Mouse (Mus musculus) retina, postnatal 1 day (tissue): ENCODE measurements around the gene Anapc5.

ENCODE experiments used
- DNase-seq: peaks from one replicate; pipeline ENCODE4 v3.0.0-alpha.2; 2012

The Anapc5 gene

DNA sequence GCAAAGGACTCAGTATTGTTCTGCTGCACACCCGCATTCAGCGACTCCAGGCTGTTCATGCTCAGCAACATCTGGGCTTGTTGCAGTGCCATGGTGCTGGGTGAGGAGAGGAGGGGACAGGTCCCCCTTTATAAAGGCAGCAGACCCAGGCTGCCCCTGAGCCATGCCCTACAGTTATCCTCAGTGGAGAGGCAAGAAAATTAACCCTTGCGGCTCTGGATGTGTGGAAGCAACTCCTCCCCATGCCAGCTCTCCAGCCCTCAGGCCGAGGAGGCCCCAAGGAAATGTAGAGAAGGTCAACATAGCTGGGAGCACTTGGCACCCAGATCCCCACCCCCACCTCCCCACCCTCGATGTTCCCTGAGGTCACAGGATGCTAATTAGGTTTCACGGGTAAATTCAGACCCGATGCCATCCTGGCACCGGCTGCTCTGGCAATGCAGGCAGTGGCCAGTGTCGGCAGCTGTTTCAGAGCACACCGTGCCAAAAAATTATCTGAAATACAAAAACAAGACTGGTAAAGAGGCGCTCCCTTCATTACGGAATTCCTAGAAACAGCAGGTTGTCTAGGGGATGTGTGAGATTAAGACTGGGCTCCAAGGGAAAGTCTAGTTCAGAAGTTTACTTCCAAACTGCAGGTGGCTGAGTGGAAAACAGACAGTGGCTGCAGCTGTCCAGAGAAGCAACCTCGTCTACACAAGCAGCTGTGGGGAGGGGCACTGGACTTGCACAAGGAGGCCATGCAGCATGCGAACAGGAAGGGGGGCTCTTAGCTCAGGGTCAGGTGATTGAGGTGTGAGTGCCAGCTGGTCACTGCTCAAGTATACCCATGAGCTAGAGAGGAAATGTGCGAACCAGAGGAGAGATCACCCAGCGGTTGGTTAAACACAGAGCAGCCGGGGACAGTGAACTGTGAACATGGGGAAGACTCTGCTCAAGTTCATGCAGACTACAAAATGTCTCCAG is 21.5 kb downstream of the Anapc5 start:
- no peak for DNase-seq

DNA sequence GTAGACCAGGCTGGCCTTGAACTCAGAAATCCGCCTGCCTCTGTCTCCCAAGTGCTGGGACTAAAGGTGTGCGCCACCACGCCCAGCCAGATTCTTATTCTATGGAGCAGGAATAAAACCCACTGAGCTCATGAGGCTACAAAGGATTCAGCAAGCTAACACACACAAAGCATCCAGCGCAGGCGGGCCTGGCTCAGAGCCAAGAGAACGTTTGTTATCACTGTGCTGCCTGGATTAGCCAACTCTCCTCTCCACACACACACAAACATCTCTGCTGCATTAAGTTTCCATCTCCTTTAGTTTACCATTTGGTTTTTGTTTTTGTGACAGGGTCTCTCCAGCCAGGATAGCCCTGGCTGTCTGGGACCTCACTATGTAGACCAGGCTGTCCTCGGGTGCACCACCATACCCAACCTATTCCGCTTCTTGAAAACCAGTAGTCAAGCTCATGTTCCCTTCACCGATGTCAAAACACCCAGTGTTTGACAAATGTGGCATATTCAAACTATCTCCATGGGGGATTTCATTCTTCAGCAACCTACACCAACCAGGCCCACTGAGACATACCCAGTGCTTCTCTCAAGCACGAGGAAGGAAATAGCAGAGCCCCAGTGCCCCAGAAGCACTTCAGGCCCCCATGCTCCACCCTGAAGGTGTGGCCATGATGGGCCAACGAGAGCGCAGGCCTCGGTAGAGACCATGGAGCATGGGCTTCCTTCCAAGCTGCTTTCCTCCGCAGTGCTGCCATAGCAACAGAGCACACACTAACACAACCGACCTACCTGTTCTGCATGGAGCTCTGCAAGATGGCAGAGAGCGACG is 22.4 kb downstream of the Anapc5 start:
- peak; percentile 37 for DNase-seq

GRCm38 (mm10) chr5:122797866-122798265 is 23.3 kb downstream of the Anapc5 start:
- DNase-seq = no peak

GRCm38 (mm10) chr5:122788696-122789095 is 32.4 kb downstream of the Anapc5 start:
- DNase-seq = no peak

GRCm38 (mm10) chr5:122786035-122786819 is 34.9 kb downstream of the Anapc5 start:
- no peak for DNase-seq

GRCm38 (mm10) chr5:122783726-122784406 is 37.3 kb downstream of the Anapc5 start:
- DNase-seq = no peak

GRCm38 (mm10) chr5:122782066-122782465 is 39.1 kb downstream of the Anapc5 start:
- DNase-seq = no peak

DNA sequence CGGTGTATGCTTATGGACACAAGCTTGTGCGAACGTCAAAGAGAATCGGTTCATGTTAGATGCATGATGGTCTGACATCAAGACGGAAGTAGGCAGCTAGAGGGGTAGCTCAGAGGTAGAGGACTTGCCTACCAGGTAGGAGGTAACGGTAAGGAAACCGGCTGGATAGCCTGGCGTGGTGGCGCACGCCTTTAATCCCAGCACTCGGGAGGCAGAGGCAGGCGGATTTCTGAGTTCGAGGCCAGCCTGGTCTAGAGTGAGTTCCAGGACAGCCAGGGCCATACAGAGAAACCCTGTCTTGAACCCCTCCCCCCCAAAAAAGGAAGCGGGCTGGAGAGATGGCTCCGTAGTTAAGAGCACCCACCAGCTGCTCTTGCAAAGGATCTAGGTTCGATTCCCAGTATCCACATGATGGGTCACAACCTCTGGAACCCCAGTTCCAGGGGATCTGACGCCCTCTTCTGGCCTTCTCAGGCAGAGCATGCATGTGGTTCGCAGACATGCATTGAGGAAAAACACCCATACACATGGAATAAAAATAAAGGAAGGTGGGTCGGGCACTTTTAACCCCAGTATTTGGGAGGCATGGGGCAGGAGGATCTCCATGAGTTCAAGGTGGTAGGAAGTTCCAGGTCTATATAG is 40.2 kb downstream of the Anapc5 start:
- DNase-seq = no peak

DNA sequence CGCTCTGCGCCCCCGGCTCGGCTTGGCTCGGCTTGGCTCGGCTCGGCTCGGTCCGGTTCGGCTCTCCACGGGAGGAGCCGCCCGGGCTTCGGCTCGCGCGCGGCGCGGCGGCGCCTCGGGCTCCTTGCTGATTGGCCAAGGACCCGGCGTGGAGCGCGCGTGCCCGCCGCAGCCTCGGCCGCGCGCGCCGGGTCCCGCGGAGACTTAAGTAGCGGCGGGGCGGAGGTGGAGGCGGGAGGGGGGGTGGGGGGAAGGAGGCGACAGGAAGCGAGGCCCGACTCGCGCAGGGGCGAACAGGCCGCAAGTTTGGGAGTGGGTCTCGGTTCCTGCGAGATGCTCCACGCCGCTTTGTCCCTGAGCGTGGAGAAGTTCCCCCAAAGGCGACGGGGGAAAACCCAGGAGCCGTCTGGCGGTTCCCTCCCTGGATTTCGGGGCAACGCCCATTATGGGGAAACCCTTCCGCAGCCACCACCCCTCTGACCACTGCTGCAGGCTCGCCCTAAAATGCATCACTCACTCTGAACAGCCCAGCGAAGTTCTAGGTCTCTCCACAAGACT is 41.8 kb downstream of the Anapc5 start, which contains the start of gene Camkk2:
Gene Camkk2 (minus strand): TSS at position 133 of the 558 bp plus-strand sequence.
- DNase-seq = peak; percentile 90

DNA sequence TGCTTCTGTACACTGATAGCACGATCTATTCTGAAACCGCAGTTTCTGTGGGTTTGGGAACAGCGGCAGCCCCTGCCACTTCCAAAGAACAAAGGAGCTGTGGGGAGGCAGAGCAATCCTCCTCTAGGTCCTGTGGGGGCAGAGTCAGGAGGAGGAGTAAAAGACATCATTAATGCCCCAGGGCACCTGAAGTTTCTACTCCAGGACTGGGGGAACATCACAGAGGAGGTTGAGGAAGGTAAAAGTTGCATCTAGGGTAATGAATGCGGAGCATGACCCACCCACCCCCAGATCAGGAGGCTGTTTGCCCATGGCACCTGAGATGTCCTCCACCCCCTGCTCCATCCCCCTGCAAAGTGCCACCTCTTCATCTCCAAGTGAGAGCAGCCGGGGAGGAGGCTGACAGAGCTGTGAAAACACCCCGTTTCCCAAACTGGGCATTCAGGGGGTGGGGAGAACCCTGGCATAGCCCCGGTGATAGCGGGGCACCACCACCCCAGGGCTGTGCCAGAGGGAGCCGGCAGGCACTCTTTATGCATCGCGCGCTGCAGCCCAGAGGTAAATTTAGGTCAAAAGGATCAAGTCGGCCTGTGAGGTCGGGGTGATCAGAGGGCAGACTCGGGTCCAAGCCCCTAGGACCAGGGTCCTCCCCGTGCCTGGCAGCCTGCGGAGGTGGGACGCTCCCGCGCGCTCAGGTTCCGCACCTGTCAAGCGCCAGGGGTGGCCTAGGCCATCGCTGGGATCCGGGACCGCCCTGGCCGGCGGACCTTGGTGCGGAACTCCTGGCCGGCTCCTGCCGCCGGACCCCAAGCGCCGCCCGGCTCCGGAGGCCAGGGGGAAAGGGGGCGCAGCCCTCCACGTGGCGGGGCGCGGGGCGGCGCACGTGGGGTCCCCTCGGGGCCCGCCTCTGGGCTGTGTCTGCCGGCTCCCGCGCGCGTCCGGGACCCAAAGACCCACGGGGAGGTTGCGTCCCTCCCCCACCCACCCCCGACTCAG is 42.6 kb downstream of the Anapc5 start:
- peak; percentile 55 for DNase-seq

- DNase-seq = no peak
Observed at GRCm38 (mm10) chr5:122777322-122777721, 43.8 kb downstream of the Anapc5 start.

DNA sequence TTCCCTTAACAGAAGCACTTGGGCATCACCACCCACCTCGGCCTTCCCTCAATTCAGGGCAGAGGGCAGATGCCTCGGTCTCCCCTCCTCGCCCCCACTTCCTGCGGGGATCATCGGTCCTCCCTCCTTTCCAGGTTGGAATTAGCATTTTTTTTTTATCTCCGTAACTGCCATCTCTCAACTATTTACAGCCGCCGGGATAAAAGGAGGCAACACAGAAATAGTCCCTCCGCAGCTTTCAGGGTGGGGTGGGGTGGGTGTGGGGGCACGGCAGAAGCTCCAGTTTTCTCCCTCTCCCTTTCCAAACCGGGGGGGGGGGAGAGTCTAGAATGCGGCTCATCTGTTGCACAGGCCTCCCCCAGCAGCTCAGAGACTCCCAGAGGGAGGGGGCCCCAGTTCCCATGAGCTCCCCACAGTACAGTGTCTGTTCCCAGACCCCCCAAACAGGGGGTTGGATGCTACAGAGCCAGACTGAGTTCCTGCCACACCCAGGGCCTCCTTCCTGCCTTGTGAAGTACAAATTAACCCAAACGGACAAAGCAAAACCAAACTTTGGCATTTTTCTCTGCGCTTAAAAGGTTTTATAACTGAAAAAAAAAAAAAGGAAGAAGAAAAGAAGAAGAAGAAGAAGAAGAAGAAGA is 45.4 kb downstream of the Anapc5 start:
- DNase-seq = no peak

DNA sequence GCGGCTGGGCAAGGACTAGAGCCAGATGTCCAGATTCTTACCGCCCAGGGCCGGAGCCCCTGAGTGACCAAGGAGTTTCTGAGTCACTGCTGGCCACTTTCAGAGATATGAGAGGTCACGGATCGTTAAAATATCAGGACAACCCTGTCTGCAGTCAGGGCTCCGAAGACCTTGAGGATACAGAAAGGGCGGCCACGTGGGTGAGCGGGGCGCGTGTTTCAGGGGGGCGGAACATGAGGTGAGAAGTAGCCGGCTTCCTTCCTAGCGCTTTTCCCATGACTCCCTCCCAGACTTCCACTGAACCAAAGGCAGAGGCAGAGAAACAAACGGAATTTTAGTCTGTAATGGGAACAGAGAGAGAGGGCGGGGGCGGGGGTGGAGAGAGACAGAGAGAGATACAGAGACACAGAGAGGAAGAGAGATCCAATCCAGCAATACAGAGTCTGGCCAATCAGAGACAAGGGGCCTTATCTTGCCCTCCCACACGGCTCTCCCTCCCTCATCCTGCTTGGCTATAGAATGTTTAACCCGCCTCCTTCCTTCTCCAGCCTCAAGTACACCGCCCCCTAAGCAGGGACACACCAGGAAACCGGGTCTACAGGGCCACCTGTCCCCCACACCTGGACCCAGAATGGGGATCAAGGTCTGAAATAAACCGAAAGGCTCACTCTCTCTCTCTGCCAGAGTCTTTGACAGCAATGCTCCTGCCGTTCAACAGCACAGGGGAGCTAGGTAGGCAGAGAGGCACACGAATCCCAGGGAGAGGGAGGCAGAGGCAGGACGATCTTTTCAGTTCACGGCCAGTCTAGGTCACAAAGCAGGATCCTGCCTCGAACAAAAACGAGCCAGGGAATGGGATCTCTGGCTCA is 46.2 kb downstream of the Anapc5 start:
- no peak for DNase-seq

GRCm38 (mm10) chr5:122773756-122774155 is 47.4 kb downstream of the Anapc5 start:
- DNase-seq = no peak

GRCm38 (mm10) chr5:122771428-122771827 is 49.7 kb downstream of the Anapc5 start:
- DNase-seq = no peak

DNA sequence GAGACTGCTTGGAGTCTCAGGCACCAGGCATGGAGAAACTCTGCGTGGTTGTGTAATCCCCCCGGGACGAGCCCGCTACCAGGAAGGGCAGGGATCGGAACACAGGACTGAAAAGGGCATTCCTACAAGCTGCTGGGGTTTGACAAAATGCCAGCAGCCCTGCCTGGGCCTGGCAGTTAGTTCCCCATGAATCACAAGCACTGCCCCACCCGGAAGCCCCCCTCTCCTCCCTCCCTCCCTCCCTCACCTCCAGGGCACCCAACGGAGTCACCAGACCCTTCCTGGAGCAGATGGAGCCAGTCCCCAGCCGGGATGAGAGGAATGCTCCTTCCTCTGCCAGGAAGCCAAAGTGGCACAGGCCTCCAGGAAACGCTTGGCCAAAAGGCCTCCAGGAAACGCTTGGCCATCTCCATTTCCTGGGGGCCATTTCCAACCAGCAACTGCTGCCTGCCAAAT is 50.3 kb downstream of the Anapc5 start:
- DNase-seq = no peak

DNA sequence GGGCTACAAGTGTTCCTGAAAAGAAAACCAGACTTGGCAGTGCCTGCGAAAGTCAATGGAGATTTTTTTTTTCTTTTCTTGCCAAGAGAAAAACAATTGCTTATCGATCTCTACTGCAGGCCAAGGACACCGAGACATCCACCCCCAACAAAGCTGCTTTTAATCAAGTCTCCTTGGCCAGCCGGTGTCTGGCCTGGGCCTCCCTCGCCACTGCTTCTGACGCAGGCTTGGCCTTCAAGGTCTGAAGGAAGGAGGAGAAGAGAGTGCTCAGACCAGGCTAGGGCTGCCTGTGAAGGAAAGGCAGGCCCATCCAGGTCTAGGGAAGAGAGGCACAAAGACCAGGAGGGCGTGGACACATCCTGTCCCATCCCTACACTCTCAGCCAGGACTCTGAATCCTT is 50.8 kb downstream of the Anapc5 start:
- DNase-seq = no peak

GRCm38 (mm10) chr5:122769101-122769568 is 52.0 kb downstream of the Anapc5 start:
- no peak for DNase-seq
